Mouse (Mus musculus): ENCODE measurements around the gene Asf1b. TPM values are rescaled to one million over a fixed set of nuclear protein-coding genes. Genes with fewer than 3 reads are reported as not detected.

Asf1b gene
- total and polyA plus RNA-seq, 3 experiments, result 62.2 to 101 (median 71.1) TPM

- dilution Hi-C loops (cut with MboI; ENCODE audit: extremely low pct_ligation_motif_present, extremely low pct_unique_long_range_greater_than_20kb, low sequenced_read_pairs), result no loop called here
Measured at GRCm38 (mm10) chr8:83941066-83941677, 14.1 kb upstream of the Asf1b start.

DNA sequence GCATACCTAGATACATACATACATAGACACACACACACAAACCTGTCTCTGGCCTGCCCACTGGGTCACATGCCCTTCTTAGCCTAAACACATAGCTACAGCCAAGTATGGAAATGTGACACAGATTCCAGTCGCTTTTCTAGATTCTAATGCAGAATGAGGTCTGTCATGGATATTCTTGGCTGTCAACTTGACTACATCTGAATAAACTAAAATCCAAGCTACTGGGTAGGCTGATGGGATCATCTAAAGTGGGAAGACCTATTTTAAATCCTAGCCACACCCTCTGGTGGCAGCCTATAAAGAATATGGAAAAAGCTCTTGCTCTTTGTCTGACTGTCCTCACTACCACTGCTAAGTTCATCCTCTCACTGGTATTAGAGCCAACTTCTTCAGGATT, 12.9 kb upstream of the Asf1b start:
- dilution Hi-C loops (cut with MboI; ENCODE audit: extremely low pct_ligation_motif_present, extremely low pct_unique_long_range_greater_than_20kb, low sequenced_read_pairs), result no loop called here
- Histone ChIP-seq H3K27ac (ENCODE audit: insufficient read depth, low read depth) (no peak overlapping the region), H3K36me3 (replicated peaks in 1 of 2; ENCODE audit: control insufficient read depth in 1 of 2, insufficient read depth in 1 of 2, low read length in 1 of 2) (peaks cover 4 to 34% of the 10 kb centered on the region in 2 experiments), H3K4me1 (ENCODE audit: control insufficient read depth in 1 of 2, insufficient read depth in 2 of 2) (peaks cover 0 to 5% of the 10 kb centered on the region in 2 experiments; a peak in 1 of 4 replicates), H3K79me2 (replicated peaks; ENCODE audit: control insufficient read depth, extremely low read depth, insufficient read depth, poor library complexity, severe bottlenecking) (no peaks in the 10 kb centered on the region), H3K9me3 (replicated peaks; ENCODE audit: low read length) (no peaks in the 10 kb centered on the region), H3K27me3 (replicated peaks) (no peaks in the 10 kb centered on the region), H3K4me2 (ENCODE audit: insufficient read depth, low read depth, poor library complexity, severe bottlenecking) (no peak overlapping the region), H3K9ac (ENCODE audit: insufficient read depth, low read depth) (no peak overlapping the region), H3K4me3 (replicated peaks in 1 of 3; ENCODE audit: low read depth in 2 of 3, low read length in 2 of 3, poor library complexity in 1 of 3) (no peak overlapping the region)
- no peak for TF ChIP-seq GABPA (IDR thresholded peaks at IDR 0.05; ENCODE audit: insufficient replicate concordance, low read depth, low read length)
- TF ChIP-seq POLR2A (IDR thresholded peaks at IDR 0.05; ENCODE audit: low read depth, low read length), result no peak
- TF ChIP-seq BHLHE40 (IDR thresholded peaks at IDR 0.05; ENCODE audit: low read depth, low read length), result no peak
- no peak for TF ChIP-seq MEF2A (IDR thresholded peaks at IDR 0.05; ENCODE audit: borderline replicate concordance, low read depth, low read length)
- TF ChIP-seq HCFC1 (IDR thresholded peaks at IDR 0.05; ENCODE audit: low read depth, low read length), result no peak
- TF ChIP-seq IRF4 (IDR thresholded peaks at IDR 0.05; ENCODE audit: low read depth, low read length), result no peak
- no peak for TF ChIP-seq MYC (IDR thresholded peaks at IDR 0.05; ENCODE audit: low read depth, low read length)
- no peak for TF ChIP-seq JUND (conservative IDR thresholded peaks at IDR 0.05; ENCODE audit: low read depth, low read length)
- TF ChIP-seq TCF12 (IDR thresholded peaks at IDR 0.05; ENCODE audit: low read depth, low read length), result no peak
- no peak for TF ChIP-seq MAFK (IDR thresholded peaks at IDR 0.05; ENCODE audit: insufficient replicate concordance, low read length)
- TF ChIP-seq KAT2A (IDR thresholded peaks at IDR 0.05; ENCODE audit: insufficient replicate concordance, low read length), result no peak
- TF ChIP-seq MXI1 (IDR thresholded peaks at IDR 0.05; ENCODE audit: low read depth, low read length), result no peak
- TF ChIP-seq ZNF384 (IDR thresholded peaks at IDR 0.05; ENCODE audit: low read depth, low read length), result no peak
- TF ChIP-seq ETS1 (conservative IDR thresholded peaks at IDR 0.05; ENCODE audit: low read depth, low read length), result no peak
- TF ChIP-seq MAZ (IDR thresholded peaks at IDR 0.05; ENCODE audit: low read depth, low read length), result no peak
- TF ChIP-seq USF2 (conservative IDR thresholded peaks at IDR 0.05; ENCODE audit: low read depth, low read length), result no peak
- no peak for TF ChIP-seq USF1 (IDR thresholded peaks at IDR 0.05; ENCODE audit: low read depth, low read length)
- TF ChIP-seq NRF1 (IDR thresholded peaks at IDR 0.05; ENCODE audit: low read depth, low read length), result no peak
- no peak for TF ChIP-seq CHD2 (IDR thresholded peaks at IDR 0.05; ENCODE audit: low read length)
- in situ Hi-C loops (cut with MboI; ENCODE audit: low pct_ligation_motif_present, low pct_unique_long_range_greater_than_20kb, low sequenced_read_pairs), result no loop called here
- DNase-seq (ENCODE audit: extremely low read depth), result no peak

More at GRCm38 (mm10) chr8:83941066-83941677, 14.1 kb upstream of the Asf1b start:
- Histone ChIP-seq H3K4me1 (ENCODE audit: control insufficient read depth in 1 of 2, insufficient read depth in 2 of 2) (peaks cover 0 to 5% of the 10 kb centered on the region in 2 experiments; a peak in 1 of 4 replicates), H3K9me3 (replicated peaks; ENCODE audit: low read length) (no peaks in the 10 kb centered on the region), H3K79me2 (replicated peaks; ENCODE audit: control insufficient read depth, extremely low read depth, insufficient read depth, poor library complexity, severe bottlenecking) (no peaks in the 10 kb centered on the region), H3K27me3 (replicated peaks) (no peaks in the 10 kb centered on the region), H3K36me3 (replicated peaks in 1 of 2; ENCODE audit: control insufficient read depth in 1 of 2, insufficient read depth in 1 of 2, low read length in 1 of 2) (peaks cover 10 to 47% of the 10 kb centered on the region in 2 experiments), H3K4me2 (ENCODE audit: insufficient read depth, low read depth, poor library complexity, severe bottlenecking) (no peak overlapping the region), H3K4me3 (replicated peaks in 1 of 3; ENCODE audit: low read depth in 2 of 3, low read length in 2 of 3, poor library complexity in 1 of 3) (no peak overlapping the region), H3K9ac (ENCODE audit: insufficient read depth, low read depth) (no peak overlapping the region), H3K27ac (ENCODE audit: insufficient read depth, low read depth) (no peak overlapping the region)
- no peak for TF ChIP-seq CTCF (conservative IDR thresholded peaks at IDR 0.05 in 1 of 2, IDR thresholded peaks at IDR 0.05 in 1 of 2; ENCODE audit: low read depth in 2 of 2, low read length in 2 of 2)
- no peak for TF ChIP-seq RCOR1 (conservative IDR thresholded peaks at IDR 0.05; ENCODE audit: low read depth, low read length)
- TF ChIP-seq JUN (IDR thresholded peaks at IDR 0.05; ENCODE audit: insufficient read depth, low read depth, low read length), result no peak
- TF ChIP-seq MAZ (IDR thresholded peaks at IDR 0.05; ENCODE audit: low read depth, low read length), result no peak
- TF ChIP-seq USF1 (IDR thresholded peaks at IDR 0.05; ENCODE audit: low read depth, low read length), result no peak
- TF ChIP-seq MAFK (IDR thresholded peaks at IDR 0.05; ENCODE audit: insufficient replicate concordance, low read length), result no peak
- DNase-seq (ENCODE audit: extremely low read depth), result no peak
- in situ Hi-C loops (cut with MboI; ENCODE audit: low pct_ligation_motif_present, low pct_unique_long_range_greater_than_20kb, low sequenced_read_pairs), result no loop called here
